Mouse (Mus musculus) forebrain, postnatal 0 days (tissue): ENCODE data around the gene Vdr. TPM values are rescaled to one million over a fixed set of nuclear protein-coding genes. Genes with fewer than 3 reads are reported as not detected.

ENCODE experiments used
- ATAC-seq: fragments of 200-750 bp; cut with Nextera tagmentation; 2 replicates; pipeline ENCODE4 v1.8.0; 2017; ENCODE audit warnings: mild to moderate bottlenecking, moderate library complexity
- DNase-seq: peaks from one replicate; pipeline ENCODE4 v3.0.0-alpha.2; 2015
- H3K27ac ChIP-seq: fragments of 300-500 bp; sonication (generic); 2 replicates; pipeline ENCODE4 v1.5.1; 2014; ENCODE audit warnings: low read depth, mild to moderate bottlenecking, antibody characterized with exemption, low read length, moderate library complexity, mixed read lengths
- H3K27me3 ChIP-seq: fragments of 300-500 bp; sonication (generic); 2 replicates; pipeline ENCODE4 v1.6.1; 2014; ENCODE audit warnings: mild to moderate bottlenecking, low read length, mixed read lengths; ENCODE audit not compliant: insufficient read depth
- H3K36me3 ChIP-seq: fragments of 300-500 bp; sonication (generic); 2 replicates; pipeline ENCODE4 v1.6.1; 2014; ENCODE audit warnings: mild to moderate bottlenecking, moderate library complexity; ENCODE audit not compliant: insufficient read depth
- H3K4me1 ChIP-seq: fragments of 300-500 bp; sonication (generic); 2 replicates; pipeline ENCODE4 v1.6.1; 2014; ENCODE audit warnings: antibody characterized with exemption; ENCODE audit not compliant: insufficient read depth
- H3K4me2 ChIP-seq: fragments of 300-500 bp; sonication (generic); 2 replicates; pipeline ENCODE4 v1.6.1; 2014; ENCODE audit warnings: low read depth, mild to moderate bottlenecking, moderate library complexity
- H3K4me3 ChIP-seq: fragments of 300-500 bp; sonication (generic); 2 replicates; pipeline ENCODE4 v1.5.1; 2014; ENCODE audit warnings: low read depth, low read length, mixed read lengths
- H3K9ac ChIP-seq: fragments of 300-500 bp; sonication (generic); 2 replicates; pipeline ENCODE4 v1.6.1; 2014; ENCODE audit warnings: mild to moderate bottlenecking
- H3K9me3 ChIP-seq: fragments of 300-500 bp; sonication (generic); 2 replicates; pipeline ENCODE4 v1.6.1; 2016; ENCODE audit warnings: low read length
- CTCF ChIP-seq: sonication (generic); IDR thresholded peaks from 2 replicates; pipeline ENCODE4 v1.5.1; 2016; ENCODE audit warnings: antibody characterized with exemption, control low read depth, low read depth
- WGBS: fragments of 180-500 bp; shearing (Covaris S2); extraction: QIAGEN DNeasy Blood & Tissue Kit; methylation state at CpG from one replicate; pipeline ENCODE4 v1.1.7; 2014; 5-methylcytosine and 5-hydroxymethylcytosine counted together
- polyA plus RNA-seq: library from polyadenylated mRNA; unstranded; fragments of >200 nt; fragmentation: Nextera tagmentation; extraction: Ambion mirVana; gene quantifications from 2 replicates; pipeline ENCODE4 v1.2.1, GENCODE M21; 2015
- total RNA-seq: library from RNA; depleted of rRNA; stranded (reverse); fragments of >200 nt; gene quantifications from 2 replicates; pipeline ENCODE4 v1.2.3, GENCODE M21; 2014; rRNA removed

Vdr gene
- total RNA-seq (0.15 and 0.76 TPM in 2 replicates), polyA plus RNA-seq (0.04 and 0.05 TPM in 2 replicates)

DNA sequence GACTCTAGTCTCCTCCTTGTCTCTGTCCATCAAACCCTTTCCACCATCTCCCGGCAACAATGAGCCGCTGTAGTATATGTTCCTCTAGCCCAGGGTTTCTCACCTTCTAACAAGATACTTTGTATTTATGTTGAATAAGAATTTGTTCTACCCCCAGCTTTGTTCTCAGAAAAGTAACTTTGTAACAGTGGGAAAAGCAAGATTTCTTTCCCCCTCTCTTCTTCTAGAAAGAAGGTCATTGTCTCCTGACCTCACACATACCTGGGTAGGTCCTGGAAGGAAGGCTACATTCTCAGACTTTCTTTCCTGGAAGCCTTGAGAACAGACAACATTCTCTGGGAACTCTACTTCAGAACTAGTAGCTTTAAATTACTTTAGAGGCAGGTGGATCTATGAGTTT lies at the start of gene Vdr:
TSS of gene Vdr (minus strand) at position 101 of the 400 bp plus-strand sequence.
- ATAC-seq (no peak), DNase-seq (no peak)
- no peaks in the 10 kb centered on the region for H3K9me3 ChIP-seq
- H3K36me3 ChIP-seq, result no peaks in the 10 kb centered on the region
- no peak within 1 kb of the TSS for H3K4me2 ChIP-seq
- no peak within 1 kb of the TSS for H3K27ac ChIP-seq
- H3K27me3 ChIP-seq, result peaks cover 11% of the 10 kb centered on the region; the same call in 1 of the 2 replicates
- no peak within 1 kb of the TSS for H3K4me3 ChIP-seq
- 95% methylated on average over 2 of the region's 2 CpGs for WGBS
- H3K9ac ChIP-seq, result no peak within 1 kb of the TSS
- TF ChIP-seq CTCF, result no peak
- H3K4me1 ChIP-seq, result peaks cover 9% of the 10 kb centered on the region; the same call in 1 of the 2 replicates

DNA sequence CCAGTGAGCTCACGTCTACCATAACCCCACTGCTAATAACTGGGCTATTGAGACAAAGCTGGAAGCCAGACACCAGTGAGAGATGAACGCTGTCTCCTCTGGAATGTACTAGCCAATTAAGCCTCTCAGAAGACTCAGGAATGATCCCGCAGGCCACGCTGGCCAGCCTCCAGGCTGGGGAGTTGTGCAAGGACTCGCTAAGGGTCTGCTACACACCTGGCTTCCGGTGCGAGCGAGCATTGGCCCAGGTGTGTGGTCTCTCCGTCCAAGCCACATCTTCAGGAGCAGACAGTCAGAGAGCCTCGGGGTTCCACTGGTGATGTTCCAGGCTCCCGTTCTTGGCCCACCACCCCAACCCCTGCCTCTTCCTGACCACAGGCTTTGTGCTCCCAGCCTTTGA lies 46.0 kb upstream of the Vdr start:
- Histone ChIP-seq H3K4me3 (no peak overlapping the region), H3K36me3 (no peaks in the 10 kb centered on the region), H3K4me2 (no peak overlapping the region), H3K27me3 (no peaks in the 10 kb centered on the region), H3K9ac (no peak overlapping the region), H3K4me1 (no peaks in the 10 kb centered on the region), H3K9me3 (no peaks in the 10 kb centered on the region), H3K27ac (no peak overlapping the region)
- ATAC-seq, result no peak
- DNase-seq, result no peak
- no peak for TF ChIP-seq CTCF
- WGBS, result 51% methylated on average over 11 of the region's 11 CpGs

DNA sequence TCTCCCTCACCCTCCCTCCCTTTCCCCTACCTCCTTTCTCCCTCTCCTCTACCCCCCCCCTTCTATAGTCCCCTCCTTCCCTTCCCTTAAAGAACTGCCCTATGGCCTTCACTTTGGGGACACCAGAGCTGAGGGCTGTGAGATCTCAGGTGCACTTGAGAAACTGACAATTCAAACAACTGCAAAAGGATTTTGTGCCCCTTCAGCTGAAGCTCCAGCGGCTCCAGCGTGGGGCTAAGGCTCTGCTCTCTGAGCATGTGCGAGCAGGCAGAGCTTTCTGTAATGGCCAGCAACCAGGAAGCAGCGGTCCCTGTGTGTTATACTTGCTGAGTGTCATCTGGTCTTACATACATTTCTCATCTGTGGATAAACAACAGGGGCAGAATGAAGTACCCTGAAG lies 45.3 kb upstream of the Vdr start:
- H3K27ac ChIP-seq, result no peak overlapping the region
- no peak overlapping the region for H3K4me3 ChIP-seq
- H3K9ac ChIP-seq, result no peak overlapping the region
- no peak overlapping the region for H3K4me2 ChIP-seq
- WGBS, result 23% methylated on average over 4 of the region's 4 CpGs
- no peaks in the 10 kb centered on the region for H3K9me3 ChIP-seq
- no peak for DNase-seq
- no peaks in the 10 kb centered on the region for H3K27me3 ChIP-seq
- H3K4me1 ChIP-seq, result no peaks in the 10 kb centered on the region
- H3K36me3 ChIP-seq, result no peaks in the 10 kb centered on the region
- no peak for TF ChIP-seq CTCF
- ATAC-seq, result no peak

DNA sequence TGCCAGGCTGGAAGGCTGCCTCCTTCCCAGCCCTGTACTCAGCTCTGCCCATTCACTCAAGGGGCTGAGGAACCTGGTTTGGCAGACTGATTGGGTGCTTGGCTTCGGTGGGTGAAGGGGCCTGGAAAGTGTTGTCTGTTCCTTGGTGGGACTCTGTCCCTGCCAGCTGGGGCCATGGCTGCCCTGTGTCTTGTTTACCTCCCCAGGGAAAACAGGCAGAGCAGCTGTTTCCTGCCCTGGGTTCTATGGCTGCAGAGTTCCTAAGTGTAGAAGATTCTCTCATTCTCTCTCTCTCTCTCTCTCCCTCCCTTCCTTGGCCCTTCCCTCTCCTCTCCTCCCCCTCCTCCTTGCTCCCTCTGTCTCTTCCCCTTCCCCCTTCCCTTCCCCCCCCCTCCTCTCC lies 44.9 kb upstream of the Vdr start:
- no peaks in the 10 kb centered on the region for H3K36me3 ChIP-seq
- no peaks in the 10 kb centered on the region for H3K9me3 ChIP-seq
- no peak for TF ChIP-seq CTCF
- H3K4me2 ChIP-seq, result no peak overlapping the region
- no peak overlapping the region for H3K9ac ChIP-seq
- H3K27me3 ChIP-seq, result no peaks in the 10 kb centered on the region
- no peak for DNase-seq
- ATAC-seq, result no peak
- WGBS, result 69% methylated on average over 1 of the region's 1 CpGs
- no peak overlapping the region for H3K27ac ChIP-seq
- no peak overlapping the region for H3K4me3 ChIP-seq
- no peaks in the 10 kb centered on the region for H3K4me1 ChIP-seq

DNA sequence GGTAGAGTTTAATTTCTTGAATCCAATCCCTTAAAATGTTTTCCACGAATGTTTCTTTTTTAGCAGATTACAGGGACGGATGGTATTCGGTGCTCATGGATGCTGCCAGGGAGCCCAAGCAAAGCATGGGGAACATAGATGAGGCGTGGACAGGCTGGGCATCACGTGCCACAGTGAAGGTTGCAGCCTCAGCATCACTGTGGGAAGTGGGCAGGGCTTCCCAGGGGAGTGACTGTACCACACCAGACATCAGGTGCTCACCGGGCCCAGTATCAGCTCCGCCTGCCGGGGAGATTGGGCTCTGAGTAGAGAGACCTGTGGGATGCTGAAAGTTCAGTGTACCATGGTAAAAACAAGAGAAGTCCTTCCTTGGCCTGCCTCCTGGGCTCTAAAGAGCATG lies 44.2 kb upstream of the Vdr start:
- no peaks in the 10 kb centered on the region for H3K27me3 ChIP-seq
- no peaks in the 10 kb centered on the region for H3K9me3 ChIP-seq
- WGBS, result 81% methylated on average over 8 of the region's 8 CpGs
- H3K4me2 ChIP-seq, result no peak overlapping the region
- no peak overlapping the region for H3K4me3 ChIP-seq
- no peaks in the 10 kb centered on the region for H3K36me3 ChIP-seq
- no peak overlapping the region for H3K27ac ChIP-seq
- DNase-seq, result no peak
- TF ChIP-seq CTCF, result no peak
- ATAC-seq, result no peak
- no peaks in the 10 kb centered on the region for H3K4me1 ChIP-seq
- no peak overlapping the region for H3K9ac ChIP-seq

DNA sequence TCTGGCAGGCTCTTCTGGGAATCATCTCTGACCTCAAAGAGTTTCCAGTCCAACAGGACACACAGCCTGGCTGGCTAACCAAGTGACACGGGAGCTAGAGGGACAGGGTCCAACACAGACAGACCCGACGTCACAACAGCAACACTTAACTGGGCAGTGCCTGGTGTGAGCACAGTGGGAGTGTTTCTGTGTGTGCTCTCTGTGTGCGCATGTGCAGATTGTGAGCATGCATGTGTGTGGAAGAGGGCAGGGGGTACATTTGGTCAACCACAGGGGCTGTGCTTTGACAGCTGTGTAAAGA lies 42.4 kb upstream of the Vdr start:
- no peak overlapping the region for H3K27ac ChIP-seq
- H3K4me1 ChIP-seq, result no peaks in the 10 kb centered on the region
- no peak overlapping the region for H3K4me3 ChIP-seq
- H3K9me3 ChIP-seq, result no peaks in the 10 kb centered on the region
- ATAC-seq (0 out of 2 replicates have a peak, but pooled peaks have one; percentile 6), DNase-seq (no peak)
- H3K27me3 ChIP-seq, result no peaks in the 10 kb centered on the region
- no peak for TF ChIP-seq CTCF
- no peak overlapping the region for H3K9ac ChIP-seq
- no peaks in the 10 kb centered on the region for H3K36me3 ChIP-seq
- WGBS, result 72% methylated on average over 4 of the region's 4 CpGs
- peak overlapping the region; percentile 21; the same call in 1 of the 2 replicates for H3K4me2 ChIP-seq

DNA sequence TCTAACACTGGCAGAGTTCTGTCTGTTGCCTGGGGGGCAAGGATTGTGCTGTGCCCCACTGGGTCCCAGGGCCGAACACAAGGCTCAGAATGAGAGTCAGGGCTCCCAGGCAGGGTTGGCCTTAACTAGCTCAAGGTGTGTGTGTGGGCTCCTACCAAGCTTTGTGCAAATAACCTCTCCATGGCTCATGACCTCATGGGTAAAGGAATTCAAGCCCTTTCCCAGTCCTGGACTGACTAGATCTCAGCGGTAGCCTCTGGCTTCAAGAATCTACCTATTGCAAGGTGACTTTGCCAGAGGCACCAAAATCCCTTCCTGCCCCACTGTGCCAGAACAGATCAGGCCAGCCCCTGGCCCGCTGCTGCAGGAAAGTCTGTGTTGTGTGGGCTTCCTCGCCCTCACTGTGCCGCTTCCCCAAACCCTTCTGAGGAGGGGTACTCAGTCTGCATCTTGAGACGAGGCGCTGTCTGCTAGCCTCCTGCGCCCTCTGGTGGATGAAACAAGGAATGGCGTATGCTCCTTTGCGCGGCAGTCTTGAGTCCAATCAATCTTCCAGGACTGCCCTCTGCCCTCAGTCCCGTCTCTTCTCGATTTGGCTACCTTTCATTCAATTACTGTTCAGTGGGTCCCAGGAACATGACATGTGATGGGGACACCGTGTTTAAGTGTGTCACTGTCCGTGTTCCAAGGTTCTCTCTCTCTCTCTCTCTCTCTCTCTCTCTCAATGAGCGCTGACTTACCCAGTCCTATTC lies 41.9 kb upstream of the Vdr start:
- Histone ChIP-seq H3K36me3 (no peaks in the 10 kb centered on the region), H3K9ac (no peak overlapping the region), H3K4me3 (no peak overlapping the region), H3K27ac (no peak overlapping the region), H3K27me3 (no peaks in the 10 kb centered on the region), H3K9me3 (no peaks in the 10 kb centered on the region), H3K4me2 (peak overlapping the region; percentile 21; the same call in 1 of the 2 replicates), H3K4me1 (no peaks in the 10 kb centered on the region)
- ATAC-seq, result peak; percentile 80
- peak; percentile 100 for TF ChIP-seq CTCF
- 15% methylated on average over 16 of the region's 16 CpGs for WGBS
- DNase-seq, result peak; percentile 87
